Mouse (Mus musculus) fat pad, adult 2 months (tissue): ENCODE measurements around the gene Pi4kb.
A peak's percentile ranks its signal among the peaks of the same experiment; 100 is the strongest.
"Not testable (repeated sequence)": the region's sequence is repeated elsewhere in the genome, so short reads cannot be mapped to it uniquely, and the experiment has no call there.

Experiments
- DNase-seq: peaks from one replicate; pipeline ENCODE4 v3.0.0-alpha.2; 2011; ENCODE audit warnings: low read depth, low spot score; ENCODE audit errors: extremely low read depth

Gene Pi4kb

GRCm38 (mm10) chr3:95014428-95015151, 40.1 kb downstream of the Pi4kb start:
- no peak for DNase-seq

- peak; percentile 93 for DNase-seq
These were observed 40.9 kb downstream of the Pi4kb start, which contains the start of gene Zfp687 for GRCm38 (mm10) chr3:95015337-95015872. Zfp687 (minus strand) TSS chr3:95015448.

DNA sequence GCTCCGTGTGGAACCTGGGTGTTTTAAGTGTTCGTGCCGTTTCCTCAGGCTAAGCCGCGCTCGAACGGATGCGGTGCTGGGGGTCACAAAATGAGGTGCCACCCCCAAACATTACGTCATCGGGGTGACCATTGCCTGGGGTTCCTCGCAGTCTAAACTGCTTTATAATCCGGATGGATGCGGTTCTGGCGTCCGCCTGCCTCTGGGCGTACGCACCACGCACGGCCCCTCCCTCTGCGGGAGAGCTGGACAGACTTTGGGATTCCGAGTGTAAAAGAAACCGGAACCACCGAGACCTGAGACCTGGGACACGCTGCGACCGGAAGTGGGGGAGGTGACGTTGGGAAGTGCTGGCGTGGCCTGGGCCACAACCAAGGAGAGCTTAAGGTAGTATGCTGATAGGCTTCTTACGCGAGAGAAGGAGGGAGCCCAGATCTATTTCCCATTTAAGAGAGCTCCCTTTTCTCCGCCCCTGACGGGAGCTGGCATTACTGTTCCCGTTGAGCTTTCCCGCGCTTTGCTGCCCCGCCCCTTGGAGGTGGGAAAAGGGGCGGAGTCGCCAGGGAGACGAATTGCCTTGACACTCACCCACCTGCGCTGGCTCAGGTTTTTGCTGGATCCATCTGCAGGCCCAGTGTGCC, 41.5 kb downstream of the Pi4kb start:
- DNase-seq: peak; percentile 91

- DNase-seq: no peak
These were observed 42.1 kb downstream of the Pi4kb start for GRCm38 (mm10) chr3:95016532-95017056.

DNA sequence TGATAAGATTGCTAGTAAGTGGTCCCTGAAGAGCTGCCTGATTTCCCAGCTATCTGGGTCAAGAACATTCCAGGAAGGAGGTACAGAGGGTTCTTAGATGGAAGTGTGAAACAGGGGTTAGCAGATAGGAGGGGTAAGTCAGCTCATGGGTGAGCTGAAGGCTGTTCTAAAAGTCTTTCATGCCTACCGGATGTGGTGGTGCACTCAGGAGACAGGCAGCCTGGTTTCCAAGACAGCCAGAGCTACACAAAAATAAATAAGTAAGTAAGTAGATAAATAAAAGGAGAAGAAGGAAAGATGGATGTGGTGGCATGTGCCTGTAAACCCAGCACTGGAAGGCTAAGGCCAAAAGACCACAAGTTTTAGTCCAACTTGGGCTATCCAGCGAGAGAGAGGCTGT, 44.2 kb downstream of the Pi4kb start:
- no peak for DNase-seq

- not testable (repeated sequence) for DNase-seq
These were observed 46.4 kb downstream of the Pi4kb start for GRCm38 (mm10) chr3:95020956-95021355.

GRCm38 (mm10) chr3:95024551-95024950, 50.0 kb downstream of the Pi4kb start:
- no peak for DNase-seq

- no peak for DNase-seq
These were observed 50.7 kb downstream of the Pi4kb start for GRCm38 (mm10) chr3:95025202-95025601.

- DNase-seq: no peak
These were observed 52.6 kb downstream of the Pi4kb start for GRCm38 (mm10) chr3:95027057-95027645.

DNA sequence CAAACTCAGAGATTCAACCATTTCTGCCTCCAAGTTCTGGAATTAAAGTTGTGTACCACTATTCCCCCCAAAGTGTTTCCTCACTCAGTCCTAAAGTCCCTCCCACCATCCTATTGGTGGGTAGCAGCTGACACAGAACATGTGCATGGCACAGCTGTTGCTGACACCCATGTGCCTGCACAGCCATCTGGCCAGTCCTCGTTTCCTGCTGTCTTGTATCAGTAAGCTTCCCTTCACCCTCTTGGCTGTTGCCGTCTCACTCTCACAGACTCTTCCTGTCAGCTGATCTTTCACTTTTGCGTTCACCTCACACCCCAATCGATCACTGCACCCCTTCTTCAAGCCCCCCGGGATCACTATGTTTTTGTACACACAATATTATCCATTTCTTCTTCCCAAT, 53.2 kb downstream of the Pi4kb start:
- no peak for DNase-seq

DNA sequence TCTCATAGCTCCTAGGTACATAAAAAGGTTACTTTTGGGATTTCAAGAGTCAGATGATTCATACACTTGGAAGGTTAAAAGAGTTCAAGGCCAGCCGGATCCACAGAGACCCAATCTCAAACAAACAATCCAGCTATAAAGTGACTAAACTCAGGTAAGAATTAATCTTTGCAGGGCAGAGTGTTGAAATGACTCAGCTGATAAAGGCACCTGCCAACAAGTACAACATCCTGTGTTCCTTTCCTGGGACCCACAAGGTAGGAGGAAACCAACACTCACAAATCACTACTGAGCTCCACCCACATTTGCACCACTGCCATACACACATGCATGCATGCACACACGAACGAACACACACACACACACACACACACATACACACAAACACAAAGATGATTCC, 54.1 kb downstream of the Pi4kb start:
- no peak for DNase-seq

DNA sequence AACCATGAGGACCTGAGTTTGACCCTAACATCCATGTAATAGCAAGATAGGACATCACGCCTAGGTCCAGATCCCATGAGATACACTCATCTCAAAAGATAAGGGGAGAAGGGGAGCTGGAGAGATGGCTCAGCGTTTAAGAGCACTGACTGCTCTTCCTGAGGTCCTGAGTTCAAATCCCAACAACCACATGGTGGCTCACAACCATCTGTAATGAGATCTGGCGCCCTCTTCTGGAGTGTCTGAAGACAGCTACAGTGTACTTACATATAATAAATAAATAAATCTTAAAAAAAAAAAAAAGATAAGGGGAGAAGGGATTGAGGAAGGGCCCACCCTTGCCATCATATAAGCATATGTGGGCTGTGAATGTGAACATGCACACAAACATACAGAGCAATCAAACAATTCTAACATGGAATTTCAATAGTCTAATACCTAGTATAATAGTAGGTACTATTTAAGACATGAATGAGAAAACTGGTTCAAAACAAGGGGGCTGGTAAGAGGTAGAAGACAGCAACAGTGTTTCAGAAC, 54.8 kb downstream of the Pi4kb start:
- DNase-seq: not testable (repeated sequence)

- DNase-seq: no peak
These were observed 55.4 kb downstream of the Pi4kb start for GRCm38 (mm10) chr3:95029953-95030352.

DNA sequence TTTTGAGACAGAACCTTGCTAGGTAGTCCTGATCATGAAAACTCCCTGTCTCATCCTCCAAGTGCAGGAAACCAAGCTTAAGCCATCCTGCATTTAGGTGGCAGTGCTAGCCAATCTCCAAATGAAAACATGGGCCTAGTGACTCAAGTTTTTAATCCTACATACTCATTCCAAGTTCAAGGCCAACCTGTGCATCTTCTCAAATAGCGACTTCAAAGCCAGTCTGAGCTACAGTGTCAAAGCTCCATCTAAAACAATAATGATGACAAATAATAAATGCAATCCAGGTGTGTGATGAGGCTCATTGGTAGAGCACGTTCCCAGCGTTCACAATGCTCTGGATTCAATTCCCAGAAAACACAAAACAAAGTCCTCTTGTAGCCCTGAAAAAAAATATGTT, 67.1 kb downstream of the Pi4kb start:
- no peak for DNase-seq

- DNase-seq: peak; percentile 91
These were observed 67.8 kb downstream of the Pi4kb start, which contains the start of gene Psmd4 for GRCm38 (mm10) chr3:95042166-95042837. Psmd4 (minus strand) TSS chr3:95042614.

- no peak for DNase-seq
These were observed 68.3 kb downstream of the Pi4kb start for GRCm38 (mm10) chr3:95042838-95043229.

- no peak for DNase-seq
These were observed 68.7 kb downstream of the Pi4kb start for GRCm38 (mm10) chr3:95043251-95043650.

DNA sequence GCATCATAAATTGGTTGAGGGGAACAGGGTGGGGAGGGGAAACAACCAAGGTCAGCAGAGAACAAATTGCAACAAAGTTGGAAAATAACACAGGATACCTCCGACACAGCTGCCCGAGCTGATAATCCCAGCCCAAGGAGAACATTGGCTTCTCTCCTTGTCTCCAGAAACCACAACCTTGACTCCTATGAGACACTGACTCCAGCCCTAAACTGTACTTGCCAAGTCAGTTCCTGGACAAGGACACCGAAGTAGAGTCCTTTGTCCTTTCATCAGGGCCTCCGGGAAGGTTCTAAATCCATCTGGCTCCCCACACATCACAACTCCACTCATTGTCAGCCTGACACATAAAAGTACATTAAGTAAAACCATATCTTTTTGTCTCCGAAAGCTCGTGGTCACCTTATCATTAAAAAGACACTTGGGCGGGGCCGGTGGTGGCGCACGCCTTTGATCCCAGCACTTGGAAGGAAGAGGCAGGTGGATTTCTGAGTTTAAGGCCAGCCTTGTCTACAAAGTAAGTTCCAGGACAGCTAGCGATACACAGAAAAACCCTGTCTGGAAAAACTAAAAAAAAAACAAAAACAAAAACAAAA, 72.0 kb downstream of the Pi4kb start:
- DNase-seq: no peak

DNA sequence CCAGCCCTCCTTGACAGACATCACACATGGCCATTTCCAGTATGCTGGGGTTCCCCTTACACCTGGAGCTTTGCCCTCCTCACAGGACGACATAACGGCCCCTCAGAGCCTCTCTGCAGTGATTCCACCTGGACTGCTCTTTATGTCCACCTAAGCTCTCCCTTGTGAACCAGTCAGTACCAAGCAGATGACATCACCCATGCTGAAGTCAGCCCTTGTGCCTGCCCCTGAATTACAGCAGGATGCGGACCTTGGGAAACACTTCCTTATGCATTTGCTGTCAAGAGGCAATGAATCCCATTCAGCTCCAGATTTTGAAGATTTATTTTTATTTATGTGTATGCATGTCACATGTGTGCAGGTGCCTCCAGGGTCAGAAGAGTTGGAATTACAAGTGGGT, 73.4 kb downstream of the Pi4kb start:
- DNase-seq: no peak

DNA sequence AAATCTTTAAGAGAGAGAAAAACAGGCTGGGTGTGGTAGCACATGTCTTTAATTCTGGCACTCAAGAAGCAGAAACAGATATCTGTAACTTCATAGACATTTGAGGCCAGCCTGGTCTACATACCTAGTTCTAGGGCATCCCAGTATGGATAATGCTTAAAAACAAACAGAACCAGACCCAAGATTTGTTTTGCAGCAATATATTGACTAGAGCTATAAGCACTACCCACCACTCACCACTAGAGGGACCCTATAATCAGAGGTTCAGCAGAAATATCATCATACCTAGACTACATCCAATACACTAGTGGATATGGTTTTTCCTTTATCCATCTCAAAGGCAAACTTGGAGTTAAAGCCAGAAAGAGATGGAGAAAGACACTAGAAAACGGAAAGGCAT, 78.4 kb downstream of the Pi4kb start:
- DNase-seq: no peak
